Mouse (Mus musculus) frontal cortex, postnatal 25 days (tissue): ENCODE measurements around the gene Dennd6a.
"Not testable (repeated sequence)": the region's sequence is repeated elsewhere in the genome, so short reads cannot be mapped to it uniquely, and the experiment has no call there.

Experiments
- DNase-seq, 2 experiments: peaks; one replicate each; pipeline ENCODE4 v3.0.0; 2022; ENCODE audit warnings: low spot score in 2 of 2

The Dennd6a gene

GRCm38 (mm10) chr14:26639961-26640360 is 66.3 kb downstream of the Dennd6a start:
- no peak for DNase-seq

GRCm38 (mm10) chr14:26643006-26643624 is 69.5 kb downstream of the Dennd6a start:
- no peak for DNase-seq

GRCm38 (mm10) chr14:26645989-26646650 is 72.5 kb downstream of the Dennd6a start:
- DNase-seq: no peak

- DNase-seq: no peak
Observed at GRCm38 (mm10) chr14:26647811-26648210, 74.2 kb downstream of the Dennd6a start.

GRCm38 (mm10) chr14:26651901-26652300 is 78.2 kb downstream of the Dennd6a start:
- no peak for DNase-seq

- DNase-seq: no peak
Observed at GRCm38 (mm10) chr14:26658178-26658577, 84.5 kb downstream of the Dennd6a start.

GRCm38 (mm10) chr14:26660233-26660632 is 86.6 kb downstream of the Dennd6a start:
- DNase-seq: no peak

GRCm38 (mm10) chr14:26662016-26662415 is 88.4 kb downstream of the Dennd6a start:
- no peak for DNase-seq

GRCm38 (mm10) chr14:26662488-26662887 is 88.8 kb downstream of the Dennd6a start:
- no peak for DNase-seq

- DNase-seq: no peak
Observed at GRCm38 (mm10) chr14:26663851-26664250, 90.2 kb downstream of the Dennd6a start.

- no peak for DNase-seq
Observed at GRCm38 (mm10) chr14:26667991-26668370, 94.3 kb downstream of the Dennd6a start.

- DNase-seq: peak in 1 of 2 experiments; percentile 8
Observed at GRCm38 (mm10) chr14:26668371-26669291, 95.0 kb downstream of the Dennd6a start.

GRCm38 (mm10) chr14:26669292-26670073 is 95.8 kb downstream of the Dennd6a start, which contains the start of gene Pde12:
Gene Pde12 (minus strand): TSS chr14:26669883.
- peak; percentile 78 to 83 for DNase-seq

GRCm38 (mm10) chr14:26670964-26671363 is 97.3 kb downstream of the Dennd6a start:
- DNase-seq: no peak

GRCm38 (mm10) chr14:26671870-26672615 is 98.4 kb downstream of the Dennd6a start:
- not testable (repeated sequence) for DNase-seq

GRCm38 (mm10) chr14:26674476-26675169 is 101.0 kb downstream of the Dennd6a start:
- not testable (repeated sequence) for DNase-seq

- DNase-seq: no peak
Observed at GRCm38 (mm10) chr14:26675371-26675770, 101.7 kb downstream of the Dennd6a start.

GRCm38 (mm10) chr14:26675791-26676190 is 102.1 kb downstream of the Dennd6a start:
- DNase-seq: no peak
